Mouse (Mus musculus) frontal cortex, adult 2 months (tissue): Measurements from ENCODE around the gene Zmynd10. TPM values are rescaled to one million over a fixed set of nuclear protein-coding genes. Genes with fewer than 3 reads are reported as not detected.
A peak's percentile ranks its signal among the peaks of the same experiment; 100 is the strongest.

Source experiments
- DNase-seq, 2 experiments: peaks; one replicate each; pipeline ENCODE4 v3.0.0; 2022; ENCODE audit warnings: low spot score in 1 of 2; ENCODE audit errors: extremely low spot score in 1 of 2
- polyA plus RNA-seq: library from polyadenylated mRNA; depleted of rRNA; stranded (reverse); fragments of >200 nt; gene quantifications from 2 replicates; pipeline ENCODE4 v1.2.3, GENCODE M21; 2012

The Zmynd10 gene
- polyA plus RNA-seq, 1 experiment: 7.8 TPM

DNA sequence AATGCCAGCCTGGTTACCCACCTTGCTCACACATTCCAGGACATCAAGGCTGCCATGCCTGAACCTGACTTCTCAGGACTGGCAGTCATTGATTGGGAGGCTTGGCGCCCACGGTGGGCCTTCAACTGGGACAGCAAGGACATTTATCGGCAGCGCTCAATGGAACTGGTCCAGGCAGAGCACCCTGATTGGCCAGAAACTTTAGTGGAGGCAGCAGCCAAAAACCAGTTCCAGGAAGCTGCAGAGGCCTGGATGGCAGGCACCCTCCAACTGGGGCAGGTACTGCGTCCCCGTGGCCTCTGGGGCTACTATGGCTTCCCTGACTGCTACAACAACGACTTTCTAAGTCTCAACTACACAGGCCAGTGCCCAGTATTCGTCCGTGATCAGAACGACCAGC lies 30.8 kb downstream of the Zmynd10 start:
- no peak for DNase-seq

DNA sequence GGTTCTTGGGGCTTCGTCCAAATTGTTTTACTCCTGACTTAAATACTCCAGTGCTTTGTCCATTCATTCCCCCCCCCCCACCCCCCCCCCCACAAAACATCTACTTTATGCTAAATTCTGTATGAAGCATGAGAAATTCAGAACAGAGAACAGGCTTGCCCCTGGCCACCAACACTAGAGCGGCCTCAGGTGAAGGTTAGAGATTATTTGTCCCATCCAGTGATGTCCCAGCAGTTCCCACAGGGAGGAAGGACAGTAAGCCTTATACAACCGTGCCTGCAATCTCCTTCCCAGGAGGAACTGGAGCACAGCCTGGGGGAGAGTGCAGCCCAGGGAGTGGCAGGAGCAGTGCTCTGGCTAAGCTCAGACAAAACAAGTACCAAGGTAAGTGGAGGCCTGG lies 31.5 kb downstream of the Zmynd10 start, which contains the start of gene Naa80:
Gene Naa80, plus strand, starts transcription at position 301 of the 400 bp plus-strand sequence.
- no peak for DNase-seq

DNA sequence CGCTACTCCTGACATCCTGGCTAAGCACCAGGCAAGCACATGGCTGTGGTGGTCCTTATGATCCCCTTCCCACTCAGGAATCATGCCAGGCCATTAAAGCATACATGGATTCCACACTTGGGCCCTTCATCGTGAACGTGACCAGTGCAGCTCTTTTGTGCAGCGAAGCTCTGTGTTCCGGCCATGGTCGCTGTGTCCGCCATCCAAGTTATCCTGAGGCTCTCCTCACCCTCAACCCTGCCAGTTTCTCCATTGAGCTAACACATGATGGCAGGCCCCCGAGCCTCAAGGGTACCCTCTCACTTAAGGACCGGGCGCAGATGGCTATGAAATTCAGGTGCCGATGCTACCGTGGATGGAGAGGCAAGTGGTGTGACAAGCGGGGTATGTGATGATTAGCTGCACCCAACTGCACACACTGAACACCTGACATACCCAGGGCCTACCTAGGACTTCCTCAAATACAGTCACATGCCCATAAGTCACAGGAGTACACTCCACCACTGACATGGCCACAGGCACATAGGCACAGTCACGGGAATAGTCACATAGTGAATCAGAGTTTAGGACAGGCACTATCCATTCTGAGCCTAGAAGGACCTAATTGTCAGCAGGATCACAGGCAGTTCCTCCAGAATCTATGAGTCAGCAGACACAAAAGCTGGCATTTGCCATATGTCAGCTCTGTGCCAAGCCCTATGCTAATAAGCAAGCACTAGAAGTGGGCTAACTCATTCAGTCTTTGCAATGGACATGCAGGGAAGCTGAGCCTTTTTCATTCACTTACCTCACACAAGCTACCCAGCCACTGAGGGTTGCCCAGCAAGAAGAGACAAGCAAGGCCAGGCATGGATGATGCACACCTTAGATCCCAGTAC lies 32.2 kb downstream of the Zmynd10 start:
- no peak for DNase-seq

DNA sequence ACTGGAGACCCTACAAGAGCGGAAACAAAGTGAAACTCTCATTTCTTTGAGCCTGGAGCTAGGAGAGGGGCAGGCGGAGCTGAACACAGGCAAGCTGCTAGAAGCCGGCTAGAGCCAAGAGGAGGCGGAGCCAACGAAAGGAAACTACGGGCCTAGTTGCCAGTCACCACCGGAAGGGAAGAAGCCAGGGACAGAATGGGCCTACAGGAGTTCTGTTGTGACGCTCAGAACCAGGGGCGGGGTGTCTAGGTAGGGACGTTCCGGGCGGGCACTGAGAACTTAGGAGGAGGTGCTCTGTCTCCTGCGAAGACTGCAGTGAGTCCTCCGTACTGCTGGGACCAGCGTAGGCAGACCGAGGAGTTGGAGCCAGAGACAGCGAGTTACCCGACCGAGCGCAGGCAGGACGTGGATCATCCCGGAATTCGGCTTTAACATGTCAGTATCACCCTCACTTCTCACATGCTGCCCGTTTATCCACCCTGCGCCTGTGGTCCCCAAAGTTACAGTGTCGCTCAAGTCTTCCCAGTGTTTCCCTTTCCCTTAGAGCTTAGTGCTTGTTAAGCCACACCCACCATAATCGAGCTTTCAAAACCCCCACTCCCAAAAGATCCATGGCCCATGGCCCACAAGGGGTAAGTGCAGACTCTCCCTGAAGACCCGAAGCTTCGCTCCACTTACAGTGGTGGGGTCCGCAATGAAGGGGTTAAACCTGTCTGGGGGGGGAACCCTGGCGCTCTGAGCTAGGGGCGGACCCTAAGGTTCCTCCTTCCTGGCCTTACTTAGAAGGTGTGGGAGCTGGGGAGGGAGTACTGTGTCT lies 33.6 kb downstream of the Zmynd10 start, which contains the start of gene Hyal3:
Gene Hyal3, plus strand, starts transcription at position 318 of the 817 bp plus-strand sequence.
- peak; percentile 83 to 93 for DNase-seq

DNA sequence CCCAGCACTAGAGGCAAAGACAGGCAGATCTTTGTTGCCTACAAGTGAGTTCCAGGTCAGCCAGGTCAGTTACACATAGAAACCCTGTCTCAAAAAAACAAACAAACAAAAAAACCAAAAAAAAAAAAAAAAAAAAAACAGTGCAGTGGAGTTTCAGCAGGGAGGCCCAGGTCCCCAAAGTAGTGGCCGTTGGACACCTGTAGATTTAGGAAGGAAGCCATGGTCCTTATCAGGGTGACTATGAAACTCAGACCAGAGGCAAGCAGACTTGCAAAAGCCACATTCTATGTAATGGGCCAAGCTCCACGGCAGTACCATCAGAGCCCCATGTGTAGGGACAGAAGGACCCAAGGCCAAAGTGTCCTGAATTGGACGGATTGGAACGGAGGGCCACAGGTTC lies 34.5 kb downstream of the Zmynd10 start:
- no peak for DNase-seq

DNA sequence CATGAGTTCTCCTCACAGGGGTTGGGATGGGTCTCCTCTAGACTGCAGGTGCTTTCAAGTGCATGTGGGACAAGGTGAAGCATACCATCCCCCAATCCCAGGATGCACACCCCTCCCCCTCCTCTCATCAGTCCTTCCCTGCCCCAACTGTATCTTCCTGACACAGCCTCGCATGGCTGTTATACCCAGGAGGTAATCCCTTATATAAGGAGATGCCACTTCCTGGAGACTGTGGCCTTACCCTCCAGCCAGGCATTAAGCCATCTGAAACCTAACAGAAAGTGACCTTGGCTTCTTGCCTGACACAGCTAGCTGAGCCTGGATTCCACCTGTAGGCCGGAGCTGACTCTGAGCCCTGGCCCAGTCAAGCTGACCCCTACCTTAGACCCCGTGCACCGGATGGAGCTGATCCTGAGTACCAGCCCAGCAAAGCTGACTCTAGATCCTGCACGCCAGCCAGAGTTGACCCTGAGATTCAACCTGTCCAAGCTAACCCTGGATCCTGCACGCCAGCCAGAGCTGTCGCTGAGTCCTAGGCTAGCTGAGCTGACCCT lies 35.5 kb downstream of the Zmynd10 start:
- DNase-seq: no peak

DNA sequence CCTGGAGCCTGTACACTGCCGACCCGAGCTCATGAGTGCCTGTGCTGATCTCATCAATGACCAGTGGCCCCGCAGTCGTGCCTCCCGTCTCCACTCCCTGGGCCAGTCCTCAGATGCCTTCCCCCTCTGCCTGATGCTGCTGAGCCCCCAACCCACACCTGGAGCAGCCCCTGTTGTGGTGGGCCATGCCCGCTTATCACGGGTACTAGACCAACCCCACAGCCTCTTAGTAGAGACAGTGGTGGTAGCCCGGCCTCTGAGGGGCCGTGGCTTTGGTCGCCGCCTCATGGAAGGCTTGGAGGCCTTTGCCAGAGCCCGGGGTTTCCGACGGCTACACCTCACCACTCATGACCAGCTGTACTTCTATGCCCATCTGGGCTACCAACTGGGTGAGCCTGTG lies 36.1 kb downstream of the Zmynd10 start:
- DNase-seq: no peak

DNA sequence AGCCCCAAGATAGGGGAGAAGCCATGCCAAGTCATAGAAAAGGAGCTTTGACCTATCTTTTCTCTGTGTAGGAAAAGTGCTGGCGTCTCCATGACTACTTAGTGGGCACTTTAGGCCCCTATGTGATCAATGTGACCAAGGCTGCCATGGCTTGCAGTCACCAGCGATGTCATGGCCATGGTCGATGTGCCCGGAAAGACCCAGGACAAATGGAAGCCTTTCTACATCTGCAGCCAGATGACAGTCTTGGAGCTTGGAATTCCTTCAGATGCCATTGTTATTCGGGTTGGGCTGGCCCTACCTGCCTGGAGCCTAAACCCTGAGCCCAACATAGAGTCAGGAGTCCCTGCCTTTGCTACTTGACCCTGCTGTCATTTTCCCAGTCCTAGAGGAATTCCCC lies 39.4 kb downstream of the Zmynd10 start:
- DNase-seq: no peak

DNA sequence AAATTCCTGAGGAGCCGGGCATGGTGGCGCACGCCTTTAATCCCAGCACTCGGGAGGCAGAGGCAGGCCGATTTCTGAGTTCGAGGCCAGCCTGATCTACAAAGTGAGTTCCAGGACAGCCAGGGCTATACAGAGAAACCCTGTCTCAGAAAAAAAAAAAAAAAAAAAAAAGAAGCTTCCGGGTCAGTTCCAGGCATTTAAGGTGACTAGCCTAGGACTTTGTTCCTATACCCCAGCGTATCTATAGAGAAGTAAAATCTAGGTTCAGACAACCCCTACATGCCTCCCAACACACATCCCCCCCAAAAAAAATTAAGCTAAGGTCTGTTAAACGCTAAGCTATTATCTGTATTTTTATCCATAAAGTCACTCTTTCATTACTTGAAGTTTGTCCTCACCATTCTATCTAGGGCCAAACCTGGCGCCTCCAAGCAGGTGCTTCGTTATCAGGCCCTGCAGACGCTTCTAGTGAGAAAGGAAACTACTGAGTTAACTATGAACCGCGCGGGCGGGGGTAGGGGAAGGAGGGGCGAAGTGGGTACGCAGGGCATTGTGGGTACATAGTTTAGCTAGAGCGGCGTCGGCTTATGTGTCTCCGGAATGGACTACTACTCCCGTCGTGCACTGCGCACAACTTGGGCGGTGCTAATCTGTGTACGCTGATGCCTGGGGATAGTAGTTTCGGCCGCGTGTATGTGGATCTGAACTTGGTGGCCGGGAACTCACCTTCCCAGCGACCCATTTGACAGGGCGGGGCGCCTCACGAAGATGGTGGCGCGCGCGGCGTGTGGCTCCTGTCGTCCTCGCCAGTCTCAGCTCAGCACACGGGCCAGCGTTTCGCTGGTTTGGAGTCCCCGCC lies 40.1 kb downstream of the Zmynd10 start, which contains the start of gene Ifrd2:
Gene Ifrd2, plus strand, starts transcription at position 669 of the 859 bp plus-strand sequence.
- DNase-seq: peak; percentile 99

DNA sequence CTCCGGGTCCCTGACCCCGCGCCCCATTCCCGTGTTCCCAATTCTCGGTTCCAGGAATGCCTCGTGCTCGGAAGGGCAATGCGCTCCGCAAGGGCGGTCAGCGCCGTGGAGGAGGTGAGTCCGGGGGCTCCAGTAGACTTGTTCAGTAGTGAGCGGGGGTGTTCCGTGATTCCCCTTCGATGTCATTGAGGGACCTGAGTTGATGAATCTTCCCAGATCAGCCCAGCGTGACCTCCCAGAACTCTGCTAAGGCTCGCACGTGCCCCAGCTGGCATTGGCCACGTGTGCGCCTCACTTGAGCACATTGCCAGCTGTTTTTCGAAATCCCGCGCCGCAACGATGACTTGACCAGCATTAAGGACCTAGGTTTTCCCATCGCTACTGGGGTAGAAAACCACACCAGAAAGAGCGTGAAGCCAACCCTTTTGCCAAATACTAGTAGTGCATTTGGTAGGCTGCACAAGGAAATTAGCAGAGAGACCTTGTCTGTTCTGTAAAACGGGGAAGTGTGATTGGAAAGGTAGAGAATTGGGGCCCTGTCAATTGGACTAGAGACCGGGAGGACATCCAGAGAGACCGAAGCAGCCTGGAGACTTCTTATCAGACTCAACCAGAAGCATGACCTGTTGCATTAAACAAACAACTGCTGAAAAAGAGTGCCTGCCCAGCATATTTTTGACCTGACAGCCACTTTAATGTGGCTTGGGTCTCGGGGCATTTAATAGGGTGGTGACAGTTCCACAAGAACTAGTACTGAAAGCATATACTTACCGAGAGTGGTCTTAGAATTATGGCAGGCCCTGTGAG lies 40.9 kb downstream of the Zmynd10 start:
- peak in 1 of 2 experiments; percentile 47 for DNase-seq

DNA sequence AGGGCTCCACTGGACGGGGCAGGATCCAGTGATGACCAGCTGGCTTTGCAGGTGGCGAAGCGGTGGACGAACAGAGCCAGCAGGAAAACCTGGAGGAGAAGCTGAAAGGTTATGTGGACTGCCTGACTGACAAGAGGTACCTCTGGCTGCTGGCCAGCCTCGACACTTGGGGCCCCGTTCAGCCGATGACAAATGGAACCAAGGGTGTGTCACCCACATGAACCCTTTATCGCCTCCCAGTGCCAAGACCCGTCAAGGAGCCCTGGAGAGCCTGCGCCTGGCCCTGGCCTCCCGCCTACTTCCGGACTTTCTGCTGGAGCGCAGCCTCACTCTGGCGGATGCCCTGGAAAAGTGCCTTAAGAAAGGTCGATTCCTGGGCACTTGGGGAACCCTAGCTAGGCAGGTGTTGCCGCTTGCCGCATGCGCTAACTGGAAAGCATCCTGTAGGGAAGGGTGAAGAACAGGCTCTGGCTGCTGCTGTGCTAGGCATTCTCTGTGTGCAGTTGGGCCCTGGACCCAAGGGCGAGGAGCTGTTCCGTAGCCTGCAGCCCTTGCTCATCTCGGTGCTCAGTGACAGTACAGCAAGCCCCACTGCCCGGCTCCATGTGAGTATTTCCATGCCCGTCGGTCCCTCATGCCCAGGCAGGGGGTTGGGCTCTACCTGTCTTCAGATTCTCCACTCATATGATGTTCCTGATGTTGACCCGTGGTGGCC lies 43.1 kb downstream of the Zmynd10 start:
- DNase-seq: no peak

DNA sequence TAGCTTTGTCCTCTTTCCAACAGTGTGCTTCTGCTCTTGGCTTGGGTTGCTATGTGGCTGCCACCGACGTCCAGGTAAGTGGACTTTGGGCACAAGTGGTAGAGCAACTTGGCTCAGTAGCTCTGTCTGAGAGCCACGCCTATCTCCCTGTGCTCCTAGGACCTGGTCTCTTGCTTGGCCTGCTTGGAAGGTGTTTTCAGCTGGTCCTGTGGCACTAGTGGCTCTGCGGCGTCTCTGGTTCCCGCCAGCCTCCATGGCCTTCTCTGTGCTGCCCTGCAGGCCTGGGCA lies 43.6 kb downstream of the Zmynd10 start:
- DNase-seq: no peak

DNA sequence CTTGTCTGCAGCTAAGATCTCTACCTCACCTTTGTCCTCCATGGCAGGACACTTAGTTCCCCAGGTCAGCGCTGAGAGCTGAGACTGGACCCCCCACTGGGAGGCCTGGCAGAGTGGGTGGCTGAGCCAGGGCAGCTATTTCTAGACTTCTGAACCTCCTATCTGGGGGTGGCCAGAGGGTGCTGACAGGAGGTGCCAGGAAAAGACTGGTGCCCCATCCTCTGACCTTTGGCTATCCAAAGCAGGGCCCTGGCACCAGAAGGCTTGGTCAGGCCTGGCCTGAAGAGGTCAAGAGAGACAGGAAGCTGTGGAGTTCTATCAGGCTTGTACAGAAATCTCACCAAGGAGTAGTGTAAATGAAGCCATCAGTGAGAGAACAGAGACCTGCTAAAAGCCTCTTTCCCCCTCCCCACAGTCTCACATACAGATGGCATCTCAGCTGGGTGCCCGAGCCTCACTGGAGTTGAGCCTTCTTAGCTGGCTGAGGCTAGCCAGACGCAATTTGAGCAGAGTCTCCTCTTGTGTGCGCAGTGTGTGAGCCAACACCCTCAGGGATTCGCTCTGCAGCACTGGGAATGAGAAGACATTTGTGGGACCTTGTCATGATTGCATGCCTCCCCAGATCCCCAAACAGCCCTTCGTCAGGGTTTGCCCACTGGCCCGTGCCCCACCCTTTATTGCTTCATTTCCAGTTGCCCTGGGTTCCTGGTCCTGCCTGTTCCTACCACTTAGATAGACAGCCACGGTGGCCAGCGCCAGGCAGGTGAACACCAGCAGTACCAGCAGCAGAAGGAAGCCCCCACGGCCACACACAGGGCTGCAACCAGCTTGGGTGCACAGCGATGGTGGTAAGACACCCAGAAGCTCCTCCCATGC lies 46.2 kb downstream of the Zmynd10 start:
- no peak for DNase-seq

DNA sequence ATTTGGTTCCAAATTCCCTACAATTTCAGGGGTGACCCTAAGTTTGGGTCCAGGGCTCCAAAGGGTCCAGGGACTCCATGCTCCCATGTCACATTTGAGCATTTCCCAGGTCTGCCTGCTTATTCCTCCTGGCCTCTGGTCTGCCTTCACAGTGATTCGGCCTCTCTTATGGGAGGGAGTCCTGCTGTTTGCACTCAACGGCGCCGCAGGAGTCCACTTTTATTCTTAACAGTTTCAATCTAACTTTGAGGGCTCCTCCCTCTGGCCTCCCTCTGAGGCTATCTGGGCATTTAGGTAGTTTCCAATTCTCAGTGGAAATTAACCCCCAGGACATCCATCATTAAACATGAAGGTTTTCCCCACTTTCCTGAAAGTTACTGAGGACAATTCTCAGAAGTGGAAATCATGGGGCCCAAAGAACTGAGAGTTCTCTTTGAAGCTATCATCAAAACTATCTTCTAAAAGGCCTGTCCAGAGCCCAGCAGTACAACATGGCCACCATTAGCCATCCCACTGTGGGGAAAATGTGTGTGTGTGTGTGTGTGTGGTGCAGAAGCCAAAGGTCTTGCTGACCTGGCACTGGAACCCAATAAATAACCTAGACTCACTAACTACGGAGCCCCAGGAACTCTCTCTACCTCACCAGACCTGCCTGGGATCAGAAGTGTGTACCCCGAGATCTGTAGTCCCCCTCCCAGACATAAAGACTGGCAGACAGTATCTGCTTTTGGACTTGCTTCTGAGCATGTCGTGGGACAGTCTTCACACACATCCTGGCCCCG lies 47.4 kb downstream of the Zmynd10 start:
- DNase-seq: no peak

DNA sequence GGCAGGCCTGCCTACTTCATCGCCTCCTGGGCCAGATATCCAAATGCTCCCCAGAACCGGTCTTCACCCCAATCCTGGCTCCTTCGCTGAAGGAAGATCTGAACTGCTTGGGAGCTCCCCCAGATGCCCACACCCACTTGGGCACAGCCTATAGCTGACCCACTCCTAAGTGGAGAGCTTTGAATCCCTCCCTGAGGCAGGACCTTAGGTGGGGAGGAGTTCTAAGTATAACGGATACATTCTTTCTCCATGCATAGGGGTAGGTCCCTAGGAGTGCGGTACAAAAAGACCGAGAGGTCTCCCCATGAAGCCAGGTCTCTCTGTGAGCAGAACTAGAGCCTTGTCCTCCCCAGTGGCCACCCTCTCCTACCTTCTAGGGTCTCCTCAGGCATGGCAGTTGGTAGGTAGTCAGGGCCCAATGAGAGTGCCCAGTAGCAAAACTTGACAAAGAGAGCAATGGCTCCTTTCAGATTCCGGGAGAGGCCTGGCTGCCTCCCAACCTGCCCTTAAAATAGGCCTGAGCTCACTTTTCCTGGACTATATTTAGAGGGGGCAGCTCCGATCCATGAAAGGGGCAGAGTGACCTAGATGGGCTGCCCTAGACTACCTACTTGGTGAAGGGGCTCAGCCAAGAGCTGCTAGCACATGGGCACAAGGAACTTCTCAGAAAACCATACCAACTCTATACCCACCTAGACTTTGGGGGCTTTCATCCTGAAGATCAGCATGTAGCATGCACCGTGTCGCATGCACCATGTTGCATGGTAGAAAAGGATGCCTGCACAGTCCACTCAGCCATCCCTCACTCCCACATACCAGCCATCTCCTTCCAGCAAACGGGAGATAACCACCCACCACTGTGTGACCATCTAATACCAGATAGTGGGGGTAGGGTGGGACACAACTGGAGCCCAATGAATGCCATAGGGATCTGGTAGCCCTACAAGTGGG lies 49.8 kb downstream of the Zmynd10 start:
- DNase-seq: no peak

DNA sequence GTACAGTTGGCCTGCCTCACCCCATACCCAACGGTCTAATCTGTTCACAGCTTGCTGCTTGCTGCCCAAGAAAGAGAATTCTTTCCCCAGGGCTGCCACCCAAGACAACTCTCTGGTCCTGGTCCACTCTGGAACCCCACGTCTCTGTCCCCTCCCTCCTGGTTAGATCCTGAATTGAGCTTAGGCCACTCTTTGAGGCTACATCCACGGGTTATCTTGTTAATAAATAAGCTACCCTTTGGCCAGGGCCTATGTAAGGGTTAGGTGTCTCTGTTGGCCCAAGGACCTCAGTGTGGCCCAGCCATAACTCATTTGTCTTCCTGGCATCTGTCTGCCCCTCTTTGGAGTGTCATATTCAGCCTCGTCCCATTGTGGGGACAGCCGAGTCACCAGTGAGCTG lies 51.3 kb downstream of the Zmynd10 start:
- DNase-seq: no peak
